Mouse (Mus musculus) gastrocnemius, postnatal 25 days (tissue): ENCODE measurements around the gene Rhebl1. TPM values are rescaled to one million over a fixed set of nuclear protein-coding genes. Genes with fewer than 3 reads are reported as not detected.
"Not testable (repeated sequence)": the region's sequence is repeated elsewhere in the genome, so short reads cannot be mapped to it uniquely, and the experiment has no call there.

Experiments
- DNase-seq: peaks from one replicate; pipeline ENCODE4 v3.0.0; 2022
- long read RNA-seq, 2 experiments: library from polyadenylated mRNA; stranded (forward); transcript quantifications; one replicate each; pipeline ENCODE4 v2.0.0; 2021
- total RNA-seq, 2 experiments: library from RNA; stranded (reverse); gene quantifications; 1 replicate in 1 of 2; 2 replicates in 1 of 2; pipeline ENCODE4 v1.2.3; 2021

Gene Rhebl1
- 1 to 10 TPM; 2.5 to 2.9 TPM for total RNA-seq
- long read RNA-seq, experiment 1, partial matches to known transcripts, result 11 of 11 reads
- long read RNA-seq, experiment 1, other reads (novel, unspliced or antisense), result 0 of 11 reads
- long read RNA-seq, experiment 2, partial matches to known transcripts, result 11 of 15 reads
- long read RNA-seq, experiment 2, other reads (novel, unspliced or antisense), result 0 of 15 reads

- no peak for DNase-seq
Measured at GRCm38 (mm10) chr15:98893940-98894745, at the start of gene Rhebl1. TSS of gene Rhebl1 (minus strand) at chr15:98894540.

GRCm38 (mm10) chr15:98943133-98943532, 48.8 kb upstream of the Rhebl1 start:
- no peak for DNase-seq

- no peak for DNase-seq
Measured at GRCm38 (mm10) chr15:98942081-98942480, 47.7 kb upstream of the Rhebl1 start.

GRCm38 (mm10) chr15:98941539-98941938, 47.2 kb upstream of the Rhebl1 start:
- DNase-seq, result no peak

- DNase-seq, result no peak
Measured at GRCm38 (mm10) chr15:98940816-98941215, 46.5 kb upstream of the Rhebl1 start.

GRCm38 (mm10) chr15:98934217-98934839, 40.0 kb upstream of the Rhebl1 start, which contains the start of gene Tuba1b:
TSS of gene Tuba1b (minus strand) at chr15:98934565.
- peak; percentile 92 for DNase-seq

GRCm38 (mm10) chr15:98933833-98934216, 39.5 kb upstream of the Rhebl1 start:
- peak; percentile 91 for DNase-seq

- not testable (repeated sequence) for DNase-seq
Measured at GRCm38 (mm10) chr15:98933004-98933671, 38.8 kb upstream of the Rhebl1 start.

- no peak for DNase-seq
Measured at GRCm38 (mm10) chr15:98930998-98931397, 36.7 kb upstream of the Rhebl1 start.

- no peak for DNase-seq
Measured at GRCm38 (mm10) chr15:98930017-98930734, 35.8 kb upstream of the Rhebl1 start.

- DNase-seq, result peak; percentile 59
Measured at GRCm38 (mm10) chr15:98928598-98929240, 34.4 kb upstream of the Rhebl1 start.

- no peak for DNase-seq
Measured at GRCm38 (mm10) chr15:98927566-98927965, 33.2 kb upstream of the Rhebl1 start.

- no peak for DNase-seq
Measured at GRCm38 (mm10) chr15:98924682-98925081, 30.3 kb upstream of the Rhebl1 start.

GRCm38 (mm10) chr15:98923031-98923537, 28.7 kb upstream of the Rhebl1 start:
- DNase-seq, result no peak

GRCm38 (mm10) chr15:98922581-98922980, 28.2 kb upstream of the Rhebl1 start:
- no peak for DNase-seq

GRCm38 (mm10) chr15:98921510-98921909, 27.2 kb upstream of the Rhebl1 start:
- no peak for DNase-seq

GRCm38 (mm10) chr15:98918499-98918895, 24.2 kb upstream of the Rhebl1 start:
- not testable (repeated sequence) for DNase-seq

GRCm38 (mm10) chr15:98917538-98918498, 23.5 kb upstream of the Rhebl1 start, which contains the start of gene Lmbr1l:
TSS of gene Lmbr1l (minus strand) at chr15:98918231.
- DNase-seq, result peak; percentile 100

GRCm38 (mm10) chr15:98917091-98917490, 22.8 kb upstream of the Rhebl1 start:
- no peak for DNase-seq

- no peak for DNase-seq
Measured at GRCm38 (mm10) chr15:98916016-98916415, 21.7 kb upstream of the Rhebl1 start.
